Mouse (Mus musculus): ENCODE data around the gene Entpd3.

Entpd3 gene

DNA sequence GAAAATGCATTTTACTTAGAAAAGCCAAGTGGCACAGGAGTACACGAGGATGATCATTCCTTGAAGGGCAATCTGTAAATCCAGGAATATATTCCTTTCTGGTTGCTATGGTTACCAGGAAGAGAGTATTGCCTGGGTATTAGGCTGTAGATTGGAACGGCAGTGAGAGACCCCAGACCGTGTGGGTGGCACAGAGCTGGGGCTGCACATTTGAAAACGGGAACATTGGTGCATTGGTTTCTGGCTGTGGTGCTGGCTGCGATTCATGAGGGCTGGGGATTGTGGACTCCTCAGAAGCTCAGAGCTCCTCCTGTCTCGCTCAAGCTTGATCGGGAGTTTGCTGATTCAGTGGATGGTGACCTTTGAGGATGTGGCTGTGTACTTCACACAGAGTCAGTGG is 40.2 kb downstream of the Entpd3 start:
- no peak for DNase-seq (ENCODE audit: low spot score)

DNA sequence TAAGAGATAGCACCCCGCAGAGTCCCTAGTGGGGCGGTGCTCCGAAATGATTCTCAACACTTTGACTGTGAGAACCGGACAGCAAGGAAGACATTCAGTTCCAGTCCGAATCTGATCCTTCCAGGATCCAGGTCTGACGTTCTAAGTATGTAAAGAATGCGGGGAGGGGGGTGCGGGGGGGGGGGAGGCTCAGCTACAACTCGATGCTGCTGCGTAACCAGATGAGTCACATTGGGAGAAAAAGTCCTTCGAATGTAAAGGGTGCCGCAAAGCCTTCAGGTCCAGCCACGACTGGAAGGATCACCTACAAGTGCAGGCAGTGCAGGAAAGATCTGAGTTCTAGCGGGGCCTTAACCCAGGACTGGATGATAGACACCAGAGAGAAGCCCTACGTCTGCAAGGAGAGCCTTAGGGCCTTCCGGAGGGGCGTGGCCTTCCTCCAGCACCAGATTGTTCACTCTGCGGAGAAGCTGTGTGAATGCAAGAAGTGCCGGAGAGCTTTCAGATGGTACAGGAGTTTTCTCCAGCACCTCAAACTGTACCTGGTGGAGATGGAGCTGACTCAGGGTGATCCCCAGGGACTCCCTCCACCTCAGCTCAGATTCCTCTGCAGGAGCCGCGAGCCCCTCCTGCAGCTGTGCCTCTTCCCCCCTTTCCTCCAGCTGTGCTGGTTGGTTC is 42.5 kb downstream of the Entpd3 start:
- DNase-seq (ENCODE audit: low spot score): peak; percentile 63

DNA sequence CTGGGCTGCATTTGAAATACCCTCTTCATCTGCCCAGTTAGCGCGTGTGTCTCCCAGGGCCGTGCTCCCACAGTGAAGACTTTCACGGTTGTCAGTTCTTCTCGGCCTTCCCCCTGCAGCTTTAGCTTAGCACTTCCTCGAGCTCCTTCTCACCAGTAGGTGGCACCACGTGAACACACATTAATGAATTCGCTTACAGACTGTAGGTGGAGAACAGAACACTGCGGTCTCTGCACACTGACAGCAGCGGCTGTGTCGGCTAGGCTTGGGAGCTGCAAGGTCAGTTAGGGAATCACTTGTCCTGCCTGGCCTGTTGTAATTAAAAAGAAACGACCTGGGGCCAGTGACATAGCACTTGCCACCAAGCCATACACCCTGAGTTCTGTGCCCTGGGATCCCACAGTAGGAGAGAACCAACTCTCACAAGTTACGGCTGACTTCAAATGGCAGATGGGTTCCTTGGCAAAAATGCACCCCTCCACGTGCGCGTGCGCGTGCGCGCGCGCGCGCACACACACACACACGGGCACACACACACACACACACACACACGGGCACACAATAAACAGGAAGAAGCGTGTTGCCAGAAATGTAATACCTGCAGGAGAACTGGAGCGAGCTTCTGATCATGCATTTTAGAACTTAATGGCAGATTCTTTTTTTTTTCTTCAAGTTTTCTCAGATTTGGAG is 43.1 kb downstream of the Entpd3 start:
- peak; percentile 93 for DNase-seq (ENCODE audit: low spot score)

DNA sequence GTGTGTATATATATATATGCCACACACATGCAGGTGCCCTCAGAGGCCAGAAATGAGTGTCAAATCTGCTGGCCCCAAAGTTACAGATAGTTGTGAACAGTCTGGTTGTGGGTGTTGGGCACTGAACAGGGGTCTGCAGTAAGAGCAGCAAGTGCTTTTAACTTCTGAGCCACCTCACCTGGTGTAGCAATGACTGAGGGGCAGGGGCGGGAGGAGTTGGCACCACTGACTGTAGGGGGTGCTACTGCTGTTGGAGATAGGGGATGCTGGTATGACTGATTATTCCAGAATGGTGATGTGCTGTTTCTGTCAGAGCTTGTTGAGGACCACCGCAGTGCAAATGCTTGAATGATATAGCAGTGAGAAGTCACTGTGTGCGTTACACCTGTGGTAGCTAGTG is 43.7 kb downstream of the Entpd3 start:
- no peak for DNase-seq (ENCODE audit: low spot score)

DNA sequence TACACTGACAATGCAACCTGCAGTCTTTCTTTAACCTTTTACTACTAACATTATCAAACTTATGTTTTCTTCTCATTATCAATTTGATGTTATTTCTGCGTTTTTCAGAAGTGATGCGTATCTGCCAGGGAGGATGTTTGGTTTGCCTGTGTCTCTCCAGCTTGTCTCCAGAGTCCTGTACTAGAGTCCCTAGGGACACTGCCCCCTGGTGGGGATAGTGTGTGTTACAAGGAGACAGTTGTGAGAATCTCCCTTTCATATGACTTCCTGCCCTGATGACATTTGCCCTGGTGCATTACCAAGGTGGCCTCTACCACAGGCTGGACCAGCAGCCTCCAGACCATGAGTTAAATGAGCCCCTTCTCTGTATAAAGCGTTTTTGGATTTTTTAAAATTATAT is 46.9 kb downstream of the Entpd3 start:
- peak; percentile 82 for DNase-seq (ENCODE audit: low spot score)

DNA sequence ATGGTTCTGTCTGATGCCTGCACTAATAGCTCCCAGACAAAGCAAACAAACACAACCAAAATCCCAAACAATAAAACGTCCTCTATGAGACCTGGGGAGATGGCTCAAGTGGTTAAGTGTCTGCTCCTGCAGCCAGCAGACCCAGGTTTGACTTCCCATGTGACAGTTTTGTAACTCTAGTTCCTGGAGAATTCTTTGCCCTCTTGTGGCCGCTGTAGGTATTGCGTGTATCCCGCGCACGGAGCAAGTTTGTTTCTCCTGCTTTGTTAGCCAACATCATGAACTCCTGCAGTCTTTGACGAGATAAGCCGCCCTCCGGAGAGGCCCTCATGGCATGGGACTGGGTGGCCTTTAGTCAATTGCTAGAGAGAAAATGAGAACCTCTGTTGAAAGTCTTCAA is 51.9 kb downstream of the Entpd3 start:
- DNase-seq (ENCODE audit: low spot score): peak; percentile 86

DNA sequence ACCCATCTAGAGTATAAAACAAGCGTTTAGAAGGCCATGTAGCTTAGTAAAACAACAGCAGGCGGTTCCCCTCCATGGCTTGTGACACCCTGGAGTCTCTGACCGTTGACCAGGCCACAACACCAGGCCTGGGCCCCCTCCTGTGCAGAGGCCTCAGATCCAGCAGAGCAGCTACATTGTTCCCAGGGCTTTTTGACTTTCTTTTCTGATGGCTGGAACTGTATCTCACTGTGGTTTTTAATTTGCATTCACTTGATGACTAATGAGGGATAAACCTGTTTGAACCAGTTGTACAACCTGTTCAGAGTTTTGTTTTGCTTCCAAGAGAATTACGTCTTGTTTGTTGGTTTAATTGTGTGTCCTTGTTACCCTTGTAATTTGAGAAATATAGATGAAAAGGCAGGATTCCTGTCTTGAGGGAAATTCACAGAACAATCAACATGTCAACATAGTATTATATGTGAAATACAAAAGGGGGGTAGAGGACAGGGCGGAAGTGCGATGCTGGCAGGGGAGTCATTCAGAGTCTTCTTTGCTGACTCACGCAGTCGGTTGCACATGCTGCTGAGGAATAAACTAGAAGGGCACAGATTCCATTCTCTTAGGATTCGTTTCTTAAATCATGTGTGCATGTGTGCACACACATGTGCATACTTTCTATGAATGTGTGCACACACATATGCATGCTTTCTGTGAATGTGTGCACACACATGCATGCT is 53.9 kb downstream of the Entpd3 start:
- DNase-seq (ENCODE audit: low spot score): peak; percentile 46

DNA sequence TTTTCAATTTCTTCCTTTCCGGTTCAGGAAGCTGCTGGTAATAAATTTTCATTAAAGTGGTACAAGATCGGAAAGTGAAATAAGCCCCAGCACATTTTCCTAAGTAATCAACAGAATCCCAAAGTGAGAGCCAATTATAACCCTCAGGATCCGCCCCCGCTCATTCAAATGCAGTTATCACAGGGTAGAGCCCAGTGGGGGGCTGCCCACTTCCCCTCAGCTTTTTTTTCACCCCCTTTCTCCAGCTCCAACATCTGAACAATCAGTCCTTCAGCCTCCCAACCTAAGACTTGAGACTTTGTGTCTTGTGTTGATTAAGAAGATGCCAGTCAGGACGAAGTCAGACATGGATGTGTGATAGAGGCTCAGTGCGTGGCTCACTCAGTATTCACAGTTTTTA is 55.2 kb downstream of the Entpd3 start:
- DNase-seq (ENCODE audit: low spot score): no peak

DNA sequence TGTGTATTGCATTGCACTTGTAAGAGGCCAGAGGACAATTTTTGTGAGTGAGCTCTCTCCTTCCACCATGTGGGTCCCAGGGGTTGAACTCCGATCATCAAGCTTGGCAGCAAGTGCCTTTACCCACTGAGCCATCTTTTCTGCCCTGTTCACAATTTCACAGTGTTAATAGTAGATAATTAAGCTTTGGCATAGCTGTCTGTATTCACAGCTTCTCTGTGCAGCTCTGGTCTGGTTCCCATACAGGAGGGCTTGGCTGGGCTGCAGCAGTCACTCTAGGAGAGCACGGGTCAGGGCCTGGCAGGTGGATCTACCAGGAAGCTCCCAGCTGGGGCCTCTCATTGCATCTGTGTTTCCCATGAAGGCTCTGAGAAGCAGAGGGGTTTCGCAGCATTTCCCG is 55.7 kb downstream of the Entpd3 start:
- DNase-seq (ENCODE audit: low spot score): no peak

DNA sequence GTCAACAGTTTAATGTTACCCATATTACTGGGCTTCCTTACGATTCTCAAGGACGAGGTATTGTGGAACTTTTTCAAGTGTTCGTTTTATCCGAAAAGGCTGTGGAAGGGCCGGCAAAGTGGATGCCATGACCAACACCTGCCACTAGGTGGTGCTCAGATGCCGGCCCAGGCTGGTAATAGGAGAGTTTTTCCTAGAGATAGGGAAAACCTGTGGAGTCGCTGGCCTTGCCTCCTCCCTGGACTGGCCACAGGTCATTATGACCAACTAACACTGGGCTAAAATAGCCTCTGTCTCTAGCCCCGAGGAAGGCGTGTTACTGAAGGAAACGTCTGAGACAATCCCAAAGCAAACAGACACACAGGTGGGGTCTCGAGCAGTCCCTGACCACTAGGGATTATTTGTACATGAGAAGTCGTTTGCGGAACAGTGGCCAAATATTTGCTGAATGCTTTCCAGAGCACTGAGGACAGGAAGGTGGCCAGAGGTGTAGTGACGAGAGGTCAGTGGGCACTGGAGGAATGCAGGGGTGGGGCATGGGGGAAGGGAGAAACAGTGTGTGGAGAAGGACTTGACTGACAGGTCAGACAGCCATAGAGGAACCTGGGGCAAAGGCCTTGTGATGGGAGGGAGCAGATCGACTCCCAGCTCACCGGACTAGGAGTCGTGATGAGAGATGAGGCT is 62.0 kb downstream of the Entpd3 start:
- peak; percentile 77 for DNase-seq (ENCODE audit: low spot score)

DNA sequence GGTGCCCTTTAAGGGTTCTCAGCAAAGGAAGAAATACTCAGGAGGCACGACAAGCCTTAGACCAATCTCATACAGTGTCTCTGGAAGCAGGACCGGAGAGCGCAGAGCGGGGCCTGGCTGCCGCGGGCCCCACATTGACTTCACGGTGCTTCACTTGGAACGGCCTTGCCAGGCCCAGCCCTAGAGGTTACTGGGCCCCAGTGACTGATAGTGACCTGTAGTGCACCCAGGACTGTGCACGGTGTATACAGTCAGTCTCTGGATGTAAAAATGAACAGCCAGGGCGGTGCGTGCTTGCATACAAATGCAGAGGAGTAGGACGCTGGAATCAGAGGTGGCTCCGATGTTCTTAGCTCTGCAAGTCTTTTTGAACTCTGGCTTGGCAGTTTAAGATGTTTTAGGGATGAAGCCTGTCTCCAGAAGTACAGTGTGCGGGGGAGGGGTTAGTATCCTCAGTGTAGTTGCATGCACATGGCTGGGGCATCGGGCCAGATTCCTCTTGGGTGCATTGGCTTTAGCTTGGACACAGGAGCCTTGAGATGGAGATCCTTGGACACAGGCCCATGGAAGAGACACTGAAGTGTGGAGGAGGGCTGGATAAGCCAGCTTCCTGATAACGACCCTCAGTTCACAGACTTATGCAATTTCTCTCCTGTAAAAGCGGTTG is 62.7 kb downstream of the Entpd3 start:
- DNase-seq (ENCODE audit: low spot score): peak; percentile 52

DNA sequence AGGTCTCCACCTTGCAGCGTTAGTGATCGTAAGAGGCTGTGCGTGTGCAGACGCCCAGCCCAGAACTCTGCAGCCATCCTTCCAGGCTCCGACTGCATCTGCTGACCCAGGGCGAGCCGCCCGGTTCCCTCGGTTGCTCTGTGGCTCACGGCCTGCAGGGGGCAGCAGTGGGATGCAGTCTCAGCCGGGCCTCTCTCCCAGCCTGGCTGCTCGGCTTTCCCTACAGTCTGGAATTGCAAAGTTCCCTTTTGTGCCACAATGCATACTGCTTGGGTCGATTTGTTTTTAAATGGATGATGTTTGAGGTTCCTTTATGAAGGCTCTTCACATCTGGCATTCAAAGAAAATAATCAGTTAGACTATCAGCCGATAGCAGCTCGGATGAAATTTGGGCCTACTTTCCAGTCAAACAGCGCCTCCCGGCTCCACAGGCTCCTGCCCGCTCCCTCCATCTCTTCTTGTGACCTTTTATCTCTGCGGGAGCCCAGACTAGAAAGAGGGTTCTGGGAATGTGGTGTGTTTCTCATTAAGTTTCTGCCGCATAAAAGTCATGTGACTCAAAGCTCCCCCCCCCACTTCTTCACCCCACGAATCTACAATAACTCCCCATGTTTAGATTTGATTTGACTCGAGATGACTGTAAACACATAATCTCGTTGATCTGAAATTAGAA is 63.4 kb downstream of the Entpd3 start:
- peak; percentile 91 for DNase-seq (ENCODE audit: low spot score)

DNA sequence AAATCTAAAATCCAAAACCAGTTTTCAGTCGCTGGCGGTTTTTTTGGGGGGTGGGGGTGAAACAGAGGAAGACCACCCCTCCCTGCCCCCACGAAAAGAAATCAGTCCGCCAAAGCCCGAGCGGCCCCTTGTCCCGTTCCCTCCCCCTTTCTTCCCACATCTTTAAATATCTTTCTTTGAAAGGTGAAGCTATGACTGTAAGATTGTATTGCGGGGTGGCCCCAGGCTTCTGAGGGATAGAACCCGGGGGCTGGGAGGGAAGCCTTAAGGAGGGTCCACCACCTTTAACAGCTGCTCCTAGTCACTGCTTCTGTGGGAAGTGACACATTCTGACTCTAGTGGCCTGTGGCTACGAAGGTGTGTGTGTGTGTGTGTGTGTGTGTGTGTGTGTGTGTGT is 63.9 kb downstream of the Entpd3 start:
- DNase-seq (ENCODE audit: low spot score): no peak

DNA sequence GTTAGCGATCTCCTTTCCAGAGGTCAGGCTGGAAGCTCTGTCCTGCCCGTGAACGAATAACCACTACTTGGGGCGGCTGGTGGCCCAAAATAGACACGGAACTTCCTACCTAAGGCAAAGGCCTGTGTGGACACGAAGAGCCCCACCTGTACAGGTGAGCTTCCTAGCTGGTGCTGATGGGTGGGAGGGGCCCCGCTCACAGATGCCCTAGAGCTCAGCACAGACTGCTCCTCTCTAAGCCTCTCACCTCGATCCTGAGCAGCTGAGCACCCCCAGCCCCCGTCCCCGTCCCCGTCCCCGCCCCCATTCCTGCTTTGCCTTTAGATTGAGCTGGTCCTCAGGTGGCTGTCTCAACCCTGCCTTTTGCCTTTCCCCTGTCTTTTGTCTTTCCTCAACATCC is 64.3 kb downstream of the Entpd3 start:
- DNase-seq (ENCODE audit: low spot score): peak; percentile 64

DNA sequence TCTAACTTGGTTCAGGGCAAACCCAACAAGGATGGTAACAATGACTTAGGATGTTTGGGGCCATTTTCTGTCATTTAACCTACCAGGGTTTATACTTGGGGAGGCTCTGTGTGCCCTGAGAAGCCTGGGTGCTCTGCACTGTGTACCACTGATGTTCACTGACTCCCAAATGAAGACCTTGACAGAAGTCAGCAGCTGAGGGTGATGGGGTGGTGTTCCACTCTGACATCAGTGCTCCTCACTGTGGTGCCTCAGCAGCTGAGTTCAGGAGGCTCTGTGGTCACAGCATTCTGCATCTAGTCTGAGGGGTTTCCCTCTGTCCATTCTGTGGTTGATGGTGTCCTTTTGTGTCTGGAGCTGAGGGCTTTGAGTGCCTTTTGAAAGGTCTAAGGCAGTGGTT is 71.4 kb downstream of the Entpd3 start:
- DNase-seq (ENCODE audit: low spot score): no peak

DNA sequence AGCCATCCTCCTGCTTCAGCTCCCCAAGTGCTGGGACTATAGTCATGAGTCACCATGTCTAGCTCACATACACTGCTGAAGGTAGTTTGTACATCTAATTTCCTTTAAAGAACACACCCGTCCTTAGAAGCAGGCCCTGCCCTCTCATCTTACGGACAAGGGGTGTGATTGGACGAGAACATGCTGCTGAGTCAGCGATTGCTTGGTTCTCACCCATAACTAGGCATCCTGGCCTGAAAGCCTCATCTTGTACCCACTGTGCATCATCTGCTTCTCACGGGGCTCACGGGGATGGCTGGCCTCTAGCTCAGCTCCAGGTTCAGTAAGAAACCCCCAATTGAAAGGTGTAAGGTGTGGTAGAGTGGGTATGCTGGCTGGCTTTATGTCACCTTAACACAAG is 74.4 kb downstream of the Entpd3 start:
- no peak for DNase-seq (ENCODE audit: low spot score)

All from urinary bladder, postnatal 14 days (tissue).